Mouse (Mus musculus) limb, embryonic 14.5 days (tissue): Measurements from ENCODE around the gene Pik3ca. TPM values are rescaled to one million over a fixed set of nuclear protein-coding genes. Genes with fewer than 3 reads are reported as not detected.

ENCODE experiments used
- ATAC-seq: fragments of 200-750 bp; cut with Nextera tagmentation; 2 replicates; pipeline ENCODE4 v1.8.0; 2017; ENCODE audit warnings: low read depth, moderate number of reproducible peaks, moderate TSS enrichment; ENCODE audit not compliant: low FRiP score
- DNase-seq: peaks from one replicate; pipeline ENCODE4 v3.0.0-alpha.2; 2015; ENCODE audit warnings: low spot score
- H3K27ac ChIP-seq: fragments of 300-500 bp; sonication (generic); replicated peaks from 2 replicates; pipeline ENCODE4 v1.5.1; 2014; ENCODE audit warnings: low read depth, mild to moderate bottlenecking, low read length, moderate library complexity, mixed read lengths
- H3K27me3 ChIP-seq: fragments of 300-500 bp; sonication (generic); 2 replicates; pipeline ENCODE4 v1.6.1; 2014; ENCODE audit warnings: low read length, mixed read lengths; ENCODE audit not compliant: control insufficient read depth, insufficient read depth
- H3K36me3 ChIP-seq: fragments of 300-500 bp; sonication (generic); 2 replicates; pipeline ENCODE4 v1.6.1; 2014; ENCODE audit warnings: mild to moderate bottlenecking, low read length, moderate library complexity, mixed read lengths; ENCODE audit not compliant: control insufficient read depth, insufficient read depth
- H3K4me1 ChIP-seq: fragments of 300-500 bp; sonication (generic); 2 replicates; pipeline ENCODE4 v1.6.1; 2014; ENCODE audit warnings: antibody characterized with exemption, low read length, mixed read lengths; ENCODE audit not compliant: control insufficient read depth, insufficient read depth
- H3K4me2 ChIP-seq: fragments of 300-500 bp; sonication (generic); replicated peaks from 2 replicates; pipeline ENCODE4 v1.6.1; 2014; ENCODE audit warnings: low read depth, mild to moderate bottlenecking, low read length, moderate library complexity; ENCODE audit not compliant: severe bottlenecking
- H3K4me3 ChIP-seq: fragments of 300-500 bp; sonication (generic); replicated peaks from 2 replicates; pipeline ENCODE4 v1.5.1; 2014; ENCODE audit warnings: low read length
- H3K9ac ChIP-seq: fragments of 300-500 bp; sonication (generic); 2 replicates; pipeline ENCODE4 v1.6.1; 2014; ENCODE audit warnings: mild to moderate bottlenecking, low read depth, low read length, moderate library complexity; ENCODE audit not compliant: severe bottlenecking
- H3K9me3 ChIP-seq: fragments of 300-500 bp; sonication (generic); 2 replicates; pipeline ENCODE4 v1.6.1; 2016; ENCODE audit warnings: low read length; ENCODE audit not compliant: control insufficient read depth
- POLR2A ChIP-seq: fragments of 200-500 bp; IDR thresholded peaks from 2 replicates; pipeline ENCODE4 v1.8.0; 2012; ENCODE audit warnings: inconsistent platforms, mild to moderate bottlenecking, moderate library complexity, borderline replicate concordance; ENCODE audit not compliant: insufficient read depth, insufficient read length; ENCODE audit errors: extremely low read depth
- WGBS: fragments of 180-500 bp; shearing (Covaris S2); extraction: QIAGEN DNeasy Blood & Tissue Kit; methylation state at CpG from one replicate; pipeline ENCODE4 v1.1.7; 2014; 5-methylcytosine and 5-hydroxymethylcytosine counted together
- polyA plus RNA-seq, 2 experiments: library from polyadenylated mRNA; depleted of rRNA in 1 of 2; stranded (reverse) in 1 of 2; unstranded in 1 of 2; fragments of >200 nt; fragmentation: Nextera tagmentation in 1 of 2; extraction: Ambion mirVana in 1 of 2; gene quantifications; 2 replicates each; pipeline versions ENCODE4 v1.2.1 to v1.2.3; 2012 to 2014

Gene Pik3ca
- polyA plus RNA-seq, 2 experiments, result 17.0 to 17.1 TPM

DNA sequence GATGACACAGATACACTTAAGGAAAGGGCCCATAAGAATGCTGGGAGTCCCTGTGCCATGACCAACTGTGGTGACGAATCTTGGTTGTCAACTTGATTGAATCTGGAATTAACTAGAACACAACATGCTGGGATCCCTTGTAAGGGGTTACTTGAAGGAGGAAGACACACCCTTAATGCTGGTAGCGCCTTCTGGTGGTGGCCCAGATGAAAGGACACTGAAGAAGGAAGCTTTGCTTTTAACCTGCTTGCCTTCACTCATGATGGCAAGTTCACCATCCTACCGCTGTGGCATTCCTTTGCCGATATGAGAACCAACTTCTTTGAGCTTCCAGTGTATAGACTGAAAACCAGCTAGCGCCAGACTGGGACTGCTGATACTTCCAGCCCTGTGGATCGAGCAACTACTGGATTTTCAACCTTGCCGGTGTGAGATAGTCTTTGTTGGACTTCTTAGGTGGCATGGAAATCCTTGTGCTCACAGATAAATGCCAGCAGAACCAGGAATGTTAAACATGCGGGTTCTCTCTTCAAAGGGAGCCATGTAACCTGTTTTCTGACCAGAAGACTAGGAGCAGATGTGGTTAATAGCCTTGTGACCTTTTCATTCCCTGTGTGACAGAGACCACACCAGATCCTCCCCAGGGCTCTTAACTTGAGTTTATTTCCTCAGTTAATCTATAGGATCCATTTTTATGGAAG lies 97.1 kb downstream of the Pik3ca start:
- ATAC-seq, result no peak
- WGBS, result 73% methylated on average over 8 of the region's 8 CpGs
- H3K4me3 ChIP-seq, result no peak overlapping the region
- H3K4me1 ChIP-seq, result no peaks in the 10 kb centered on the region
- H3K4me2 ChIP-seq, result no peak overlapping the region
- H3K9ac ChIP-seq, result no peak overlapping the region
- no peak overlapping the region for H3K27ac ChIP-seq
- DNase-seq, result no peak
- H3K27me3 ChIP-seq, result no peaks in the 10 kb centered on the region
- no peaks in the 10 kb centered on the region for H3K36me3 ChIP-seq
- no peak for TF ChIP-seq POLR2A
- H3K9me3 ChIP-seq, result no peaks in the 10 kb centered on the region

DNA sequence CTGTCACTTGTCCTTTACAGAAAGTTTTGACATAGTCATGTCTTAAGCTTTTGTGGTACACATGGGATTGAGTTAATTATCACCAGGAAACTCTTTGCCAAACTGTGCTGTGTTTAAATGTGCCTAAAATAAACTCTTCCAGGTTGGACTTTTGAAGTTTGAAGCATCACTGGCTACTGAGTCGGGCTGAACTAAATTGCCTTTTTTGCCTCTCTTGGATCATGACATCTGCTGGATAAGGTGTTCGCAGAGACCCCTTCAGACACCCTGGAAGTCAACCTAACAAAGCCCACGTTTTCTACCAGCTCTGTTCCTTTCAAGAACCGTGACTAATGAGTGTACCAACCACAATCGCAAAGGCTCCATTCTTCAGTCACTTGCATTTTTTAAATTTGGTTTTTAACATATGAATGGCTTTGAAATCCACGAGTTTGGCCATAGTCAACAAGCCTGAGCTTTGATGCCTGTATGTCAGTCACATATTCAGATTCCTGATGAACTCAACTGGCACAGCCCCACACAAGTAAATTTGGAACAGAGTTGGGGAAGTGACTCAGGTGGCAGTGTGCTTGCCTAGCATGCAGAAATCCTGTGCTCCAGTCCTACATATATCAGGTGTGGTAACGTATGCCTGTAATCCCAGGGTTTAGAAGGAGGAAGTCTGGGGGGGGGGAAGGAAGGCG lies 97.8 kb downstream of the Pik3ca start:
- ATAC-seq (no peak), DNase-seq (no peak)
- 54% methylated on average over 8 of the region's 8 CpGs for WGBS
- Histone ChIP-seq H3K36me3 (no peaks in the 10 kb centered on the region), H3K4me2 (no peak overlapping the region), H3K4me1 (no peaks in the 10 kb centered on the region), H3K4me3 (no peak overlapping the region), H3K9me3 (no peaks in the 10 kb centered on the region), H3K27ac (no peak overlapping the region), H3K27me3 (no peaks in the 10 kb centered on the region), H3K9ac (no peak overlapping the region)
- no peak for TF ChIP-seq POLR2A

- H3K4me2 ChIP-seq, result no peak overlapping the region
- no peaks in the 10 kb centered on the region for H3K27me3 ChIP-seq
- no peaks in the 10 kb centered on the region for H3K9me3 ChIP-seq
- ATAC-seq (no peak), DNase-seq (no peak)
- H3K36me3 ChIP-seq, result no peaks in the 10 kb centered on the region
- no peak overlapping the region for H3K27ac ChIP-seq
- no peak overlapping the region for H3K4me3 ChIP-seq
- H3K4me1 ChIP-seq, result no peaks in the 10 kb centered on the region
- TF ChIP-seq POLR2A, result no peak
- whole genome bisulfite sequencing, result 61% methylated on average over 7 of the region's 8 CpGs
- H3K9ac ChIP-seq, result no peak overlapping the region
These were observed 98.6 kb downstream of the Pik3ca start for GRCm38 (mm10) chr3:32495856-32496710.

GRCm38 (mm10) chr3:32496711-32497070 lies 99.2 kb downstream of the Pik3ca start:
- no peak overlapping the region for H3K9ac ChIP-seq
- no peak overlapping the region for H3K27ac ChIP-seq
- TF ChIP-seq POLR2A, result no peak
- H3K4me3 ChIP-seq, result no peak overlapping the region
- ATAC-seq (no peak), DNase-seq (no peak)
- H3K9me3 ChIP-seq, result no peaks in the 10 kb centered on the region
- WGBS, result 75% methylated on average over 1 of the region's 1 CpGs
- H3K27me3 ChIP-seq, result no peaks in the 10 kb centered on the region
- H3K4me2 ChIP-seq, result no peak overlapping the region
- no peaks in the 10 kb centered on the region for H3K4me1 ChIP-seq
- H3K36me3 ChIP-seq, result no peaks in the 10 kb centered on the region

- no peaks in the 10 kb centered on the region for H3K36me3 ChIP-seq
- H3K4me1 ChIP-seq, result no peaks in the 10 kb centered on the region
- no peaks in the 10 kb centered on the region for H3K9me3 ChIP-seq
- no peak for DNase-seq
- no peaks in the 10 kb centered on the region for H3K27me3 ChIP-seq
- no peak for TF ChIP-seq POLR2A
- WGBS, result 90% methylated on average over 2 of the region's 2 CpGs
- H3K27ac ChIP-seq, result no peak overlapping the region
- H3K9ac ChIP-seq, result no peak overlapping the region
- H3K4me2 ChIP-seq, result no peak overlapping the region
- no peak overlapping the region for H3K4me3 ChIP-seq
- ATAC-seq, result no peak
These were observed 102.9 kb downstream of the Pik3ca start for GRCm38 (mm10) chr3:32500346-32500745.
